Mouse (Mus musculus) lung, embryonic 16.5 days (tissue): Measurements from ENCODE around the gene Dcp1b. TPM values are rescaled to one million over a fixed set of nuclear protein-coding genes. Genes with fewer than 3 reads are reported as not detected.

Experiments used
- ATAC-seq: fragments of 200-750 bp; cut with Nextera tagmentation; 2 replicates; pipeline ENCODE4 v1.8.0; 2017; ENCODE audit warnings: low read depth, mild to moderate bottlenecking, moderate library complexity
- H3K27ac ChIP-seq: fragments of 300-500 bp; sonication (generic); 2 replicates; pipeline ENCODE4 v1.5.1; 2014; ENCODE audit warnings: mild to moderate bottlenecking, control low read depth, low read length
- H3K27me3 ChIP-seq: fragments of 300-500 bp; sonication (generic); 2 replicates; pipeline ENCODE4 v1.6.1; 2014; ENCODE audit warnings: low read depth, low read length, mixed read lengths; ENCODE audit not compliant: control insufficient read depth, insufficient read depth
- H3K36me3 ChIP-seq: fragments of 300-500 bp; sonication (generic); 2 replicates; pipeline ENCODE4 v1.6.1; 2014; ENCODE audit warnings: low read length; ENCODE audit not compliant: control insufficient read depth, insufficient read depth
- H3K4me1 ChIP-seq: fragments of 300-500 bp; sonication (generic); replicated peaks from 2 replicates; pipeline ENCODE4 v1.6.1; 2014; ENCODE audit warnings: low read length, mixed read lengths; ENCODE audit not compliant: control insufficient read depth, insufficient read depth
- H3K4me2 ChIP-seq: fragments of 300-500 bp; sonication (generic); 2 replicates; pipeline ENCODE4 v1.6.1; 2014; ENCODE audit warnings: low read depth, low read length, control low read depth
- H3K4me3 ChIP-seq: fragments of 300-500 bp; sonication (generic); 2 replicates; pipeline ENCODE4 v1.5.1; 2014; ENCODE audit warnings: mild to moderate bottlenecking, low read length, control low read depth
- H3K9ac ChIP-seq: fragments of 300-500 bp; sonication (generic); 2 replicates; pipeline ENCODE4 v1.6.1; 2014; ENCODE audit warnings: low read length, control low read depth
- H3K9me3 ChIP-seq: fragments of 300-500 bp; sonication (generic); 2 replicates; pipeline ENCODE4 v1.6.1; 2016; ENCODE audit warnings: low read length; ENCODE audit not compliant: control insufficient read depth
- WGBS: fragments of 180-500 bp; shearing (Covaris S2); extraction: QIAGEN DNeasy Blood & Tissue Kit; methylation state at CpG from one replicate; pipeline ENCODE4 v1.1.7; 2014; 5-methylcytosine and 5-hydroxymethylcytosine counted together
- polyA plus RNA-seq: library from polyadenylated mRNA; unstranded; fragments of >200 nt; fragmentation: Nextera tagmentation; extraction: Ambion mirVana; gene quantifications from 2 replicates; pipeline ENCODE4 v1.2.1, GENCODE M21; 2015

Dcp1b gene
- polyA plus RNA-seq, 1 experiment from 2014 or later, result 8.3 TPM

- H3K4me2 ChIP-seq, result no peak overlapping the region
- H3K9ac ChIP-seq, result no peak overlapping the region
- H3K36me3 ChIP-seq, result no peaks in the 10 kb centered on the region
- H3K27ac ChIP-seq, result no peak overlapping the region
- WGBS, result 34% methylated on average over 4 of the region's 4 CpGs
- no peaks in the 10 kb centered on the region for H3K4me1 ChIP-seq
- H3K4me3 ChIP-seq, result no peak overlapping the region
- H3K27me3 ChIP-seq, result no peaks in the 10 kb centered on the region
- H3K9me3 ChIP-seq, result peaks cover 2% of the 10 kb centered on the region; the same call in 1 of the 2 replicates
- no peak for ATAC-seq
These were observed 29.9 kb upstream of the Dcp1b start for GRCm38 (mm10) chr6:119145109-119145508.

DNA sequence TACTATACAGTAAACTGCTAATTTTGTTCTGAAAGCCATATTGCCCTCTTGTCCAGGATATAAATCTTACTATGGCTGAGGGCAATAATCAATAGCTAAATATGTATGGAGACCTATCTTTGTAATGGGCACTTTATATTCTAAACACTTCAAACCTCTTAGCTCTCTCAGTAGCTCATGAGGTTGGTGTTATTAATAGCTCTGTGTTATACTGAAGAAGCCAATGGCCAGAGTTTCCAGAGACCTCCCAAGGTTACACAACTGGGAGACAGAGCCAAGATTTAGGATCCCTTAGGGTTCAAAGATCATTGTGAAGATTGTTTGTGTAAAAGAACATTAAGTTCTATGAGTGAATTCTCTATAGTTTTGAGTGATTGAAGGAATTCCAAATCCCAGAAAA, 9.4 kb upstream of the Dcp1b start:
- no peak overlapping the region for H3K4me3 ChIP-seq
- H3K9ac ChIP-seq, result no peak overlapping the region
- H3K27ac ChIP-seq, result no peak overlapping the region
- H3K27me3 ChIP-seq, result no peaks in the 10 kb centered on the region
- no peaks in the 10 kb centered on the region for H3K36me3 ChIP-seq
- H3K4me2 ChIP-seq, result no peak overlapping the region
- H3K4me1 ChIP-seq, result no peaks in the 10 kb centered on the region
- ATAC-seq, result no peak
- no peaks in the 10 kb centered on the region for H3K9me3 ChIP-seq

GRCm38 (mm10) chr6:119174307-119175074, 562 bp upstream of the Dcp1b start:
- Histone ChIP-seq H3K27ac (no peak overlapping the region), H3K4me3 (peak overlapping the region; percentile 89), H3K9me3 (no peaks in the 10 kb centered on the region), H3K4me1 (peaks cover 7% of the 10 kb centered on the region), H3K4me2 (peak overlapping the region; percentile 66), H3K36me3 (no peaks in the 10 kb centered on the region), H3K27me3 (no peaks in the 10 kb centered on the region), H3K9ac (no peak overlapping the region)
- 50% methylated on average over 12 of the region's 12 CpGs for WGBS
- ATAC-seq, result no peak

DNA sequence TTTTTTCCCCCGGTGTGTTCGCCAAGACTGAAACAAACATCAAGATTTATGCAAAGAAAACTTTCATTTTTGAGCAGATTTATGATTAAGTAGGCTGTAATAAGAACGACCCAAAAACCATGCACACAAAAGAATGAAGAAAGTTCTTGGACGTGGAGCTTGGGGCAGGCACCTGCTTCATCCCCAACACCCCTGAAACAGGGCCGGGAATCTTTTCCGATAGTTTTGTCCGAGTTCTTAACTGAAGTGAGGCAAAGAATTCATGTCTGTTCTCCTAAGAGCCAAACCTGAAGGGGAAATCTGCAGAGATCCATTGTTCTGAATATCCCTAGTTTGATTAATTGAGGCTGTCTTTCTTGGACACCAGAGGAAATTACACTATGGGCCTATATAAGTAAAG, 1.1 kb downstream of the Dcp1b start:
- WGBS, result 55% methylated on average over 7 of the region's 7 CpGs
- no peak overlapping the region for H3K27ac ChIP-seq
- 0 out of 2 replicates have a peak overlapping the region, but pooled peaks have one; percentile 11 for H3K9ac ChIP-seq

GRCm38 (mm10) chr6:119177101-119177500, 2.0 kb downstream of the Dcp1b start:
- Histone ChIP-seq H3K4me2 (no peak overlapping the region), H3K4me3 (no peak overlapping the region), H3K27ac (no peak overlapping the region), H3K9me3 (no peaks in the 10 kb centered on the region), H3K36me3 (0 out of 2 replicates have a peak, but pooled peaks cover 2% of the 10 kb centered on the region), H3K9ac (no peak overlapping the region), H3K4me1 (peaks cover 7% of the 10 kb centered on the region), H3K27me3 (no peaks in the 10 kb centered on the region)
- no peak for ATAC-seq
- WGBS, result 34% methylated on average over 8 of the region's 8 CpGs

More for the DNA sequence above, 1.1 kb downstream of the Dcp1b start:
- Histone ChIP-seq H3K27me3 (no peaks in the 10 kb centered on the region), H3K4me3 (peak overlapping the region; percentile 89; the same call in 1 of the 2 replicates), H3K36me3 (0 out of 2 replicates have a peak, but pooled peaks cover 2% of the 10 kb centered on the region), H3K4me2 (peak overlapping the region; percentile 66), H3K9me3 (no peaks in the 10 kb centered on the region), H3K4me1 (peaks cover 7% of the 10 kb centered on the region)
- ATAC-seq, result no peak

DNA sequence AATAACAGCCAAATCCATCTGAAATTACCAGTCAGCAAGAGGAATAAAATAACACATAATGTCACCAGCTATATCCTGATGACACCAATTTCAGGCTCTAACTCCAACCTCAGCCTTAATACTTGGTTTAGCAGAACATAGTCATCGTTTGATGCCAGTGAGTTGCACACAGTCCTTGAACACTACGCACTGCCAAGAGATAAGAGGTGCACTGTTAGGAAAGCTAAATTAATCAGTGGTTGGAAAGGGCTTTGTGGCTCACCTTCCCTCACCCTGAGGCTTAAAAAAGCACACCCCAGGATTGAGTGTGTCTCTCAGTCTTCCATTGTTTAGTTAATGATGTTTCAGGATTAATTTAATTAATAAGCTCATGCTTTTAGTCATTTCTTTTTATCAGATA, 5.1 kb downstream of the Dcp1b start:
- 73% methylated on average over 2 of the region's 2 CpGs for WGBS
- no peak overlapping the region for H3K4me2 ChIP-seq

GRCm38 (mm10) chr6:119182211-119182610, 7.2 kb downstream of the Dcp1b start:
- no peak overlapping the region for H3K27ac ChIP-seq

More for the DNA sequence above, 5.1 kb downstream of the Dcp1b start:
- Histone ChIP-seq H3K36me3 (peaks cover 7% of the 10 kb centered on the region; the same call in 1 of the 2 replicates), H3K9me3 (no peaks in the 10 kb centered on the region), H3K27ac (no peak overlapping the region), H3K4me3 (no peak overlapping the region), H3K9ac (no peak overlapping the region), H3K4me1 (peaks cover 7% of the 10 kb centered on the region), H3K27me3 (no peaks in the 10 kb centered on the region)
- no peak for ATAC-seq

GRCm38 (mm10) chr6:119183781-119184180, 8.7 kb downstream of the Dcp1b start:
- Histone ChIP-seq H3K27ac (no peak overlapping the region), H3K4me1 (no peaks in the 10 kb centered on the region), H3K27me3 (no peaks in the 10 kb centered on the region), H3K36me3 (peaks cover 7% of the 10 kb centered on the region; the same call in 1 of the 2 replicates), H3K9me3 (no peaks in the 10 kb centered on the region), H3K4me2 (no peak overlapping the region), H3K4me3 (no peak overlapping the region), H3K9ac (no peak overlapping the region)
- ATAC-seq, result no peak
- 52% methylated on average over 3 of the region's 3 CpGs for WGBS

More at GRCm38 (mm10) chr6:119182211-119182610, 7.2 kb downstream of the Dcp1b start:
- no peaks in the 10 kb centered on the region for H3K27me3 ChIP-seq
- H3K4me3 ChIP-seq, result no peak overlapping the region
- H3K9me3 ChIP-seq, result no peaks in the 10 kb centered on the region
- H3K4me2 ChIP-seq, result no peak overlapping the region
- no peak for ATAC-seq
- 87% methylated on average over 9 of the region's 9 CpGs for WGBS
- peaks cover 7% of the 10 kb centered on the region; the same call in 1 of the 2 replicates for H3K36me3 ChIP-seq
- no peaks in the 10 kb centered on the region for H3K4me1 ChIP-seq
- H3K9ac ChIP-seq, result no peak overlapping the region

DNA sequence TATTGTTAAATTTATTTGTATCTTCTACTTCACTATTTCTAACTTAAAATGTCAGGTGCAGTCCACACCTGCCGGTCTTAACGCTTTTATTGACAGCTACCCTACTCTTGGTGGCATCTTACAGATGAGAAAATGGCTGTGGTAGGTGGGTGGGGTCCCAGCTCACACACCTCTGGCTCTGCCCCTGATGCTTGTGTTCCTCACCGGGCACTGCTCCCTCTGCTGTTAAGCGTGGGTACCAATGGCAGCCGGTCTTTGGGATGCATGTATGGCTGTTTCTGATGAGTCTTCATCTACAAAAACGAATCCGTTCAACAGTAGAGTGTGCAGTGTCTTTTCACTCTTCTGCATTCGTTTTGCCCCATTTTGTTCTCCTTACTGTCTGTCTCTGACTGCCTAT, 11.6 kb downstream of the Dcp1b start:
- Histone ChIP-seq H3K4me1 (no peaks in the 10 kb centered on the region), H3K27ac (no peak overlapping the region)
- 57% methylated on average over 8 of the region's 8 CpGs for WGBS

More for the DNA sequence above, 11.6 kb downstream of the Dcp1b start:
- no peaks in the 10 kb centered on the region for H3K27me3 ChIP-seq
- H3K9me3 ChIP-seq, result no peaks in the 10 kb centered on the region
- H3K9ac ChIP-seq, result no peak overlapping the region
- H3K4me2 ChIP-seq, result no peak overlapping the region
- ATAC-seq, result no peak
- no peak overlapping the region for H3K4me3 ChIP-seq
- peaks cover 5% of the 10 kb centered on the region; the same call in 1 of the 2 replicates for H3K36me3 ChIP-seq
